Mouse (Mus musculus) hindbrain, embryonic 10.5 days (tissue): ENCODE measurements around the gene Ifng. TPM values are rescaled to one million over a fixed set of nuclear protein-coding genes. Genes with fewer than 3 reads are reported as not detected.

Experiments
- DNase-seq: peaks from one replicate; pipeline ENCODE4 v3.0.0-alpha.2; 2017; ENCODE audit warnings: low spot score
- H3K27ac ChIP-seq: fragments of 300-500 bp; sonication (generic); 2 replicates; pipeline ENCODE4 v1.5.1; 2016; ENCODE audit warnings: mild to moderate bottlenecking, moderate library complexity
- H3K27me3 ChIP-seq: fragments of 300-500 bp; sonication (generic); 2 replicates; pipeline ENCODE4 v1.6.1; 2016; ENCODE audit warnings: mild to moderate bottlenecking; ENCODE audit not compliant: poor library complexity, insufficient read depth, severe bottlenecking
- H3K36me3 ChIP-seq: fragments of 300-500 bp; sonication (generic); 2 replicates; pipeline ENCODE4 v1.6.1; 2016; ENCODE audit warnings: mild to moderate bottlenecking, moderate library complexity
- H3K4me1 ChIP-seq: fragments of 300-500 bp; sonication (generic); replicated peaks from 2 replicates; pipeline ENCODE4 v1.6.1; 2016; ENCODE audit warnings: mild to moderate bottlenecking
- H3K4me3 ChIP-seq: fragments of 300-500 bp; sonication (generic); 2 replicates; pipeline ENCODE4 v1.5.1; 2016; ENCODE audit warnings: mild to moderate bottlenecking, moderate library complexity
- H3K9me3 ChIP-seq: fragments of 300-500 bp; sonication (generic); 2 replicates; pipeline ENCODE4 v1.6.1; 2016; ENCODE audit warnings: mild to moderate bottlenecking, moderate library complexity
- WGBS: fragments of 180-500 bp; shearing (Covaris S2); methylation state at CpG from one replicate; pipeline ENCODE4 v1.1.7; 2016; 5-methylcytosine and 5-hydroxymethylcytosine counted together
- polyA plus RNA-seq: library from polyadenylated mRNA; unstranded; fragments of >200 nt; fragmentation: Nextera tagmentation; extraction: Ambion mirVana; gene quantifications from 2 replicates; pipeline ENCODE4 v1.2.1, GENCODE M21; 2016

Ifng gene
- polyA plus RNA-seq: not detected in 2 replicates

- H3K4me1 ChIP-seq: no peaks in the 10 kb centered on the region
- 90% methylated on average over 11 of the region's 11 CpGs for WGBS
- no peaks in the 10 kb centered on the region for H3K27me3 ChIP-seq
- H3K9me3 ChIP-seq: no peaks in the 10 kb centered on the region
- no peak within 1 kb of the TSS for H3K4me3 ChIP-seq
- no peaks in the 10 kb centered on the region for H3K36me3 ChIP-seq
- DNase-seq: no peak
- H3K27ac ChIP-seq: no peak within 1 kb of the TSS
These were observed at the start of gene Ifng for GRCm38 (mm10) chr10:118440742-118441240. Gene Ifng (plus strand): TSS chr10:118441046.

- no peaks in the 10 kb centered on the region for H3K9me3 ChIP-seq
- 88% methylated on average over 16 of the region's 16 CpGs for WGBS
- H3K27me3 ChIP-seq: no peaks in the 10 kb centered on the region
- no peak for DNase-seq
- H3K27ac ChIP-seq: no peak overlapping the region
- H3K4me3 ChIP-seq: no peak overlapping the region
- H3K4me1 ChIP-seq: no peaks in the 10 kb centered on the region
- no peaks in the 10 kb centered on the region for H3K36me3 ChIP-seq
These were observed 40.9 kb upstream of the Ifng start for GRCm38 (mm10) chr10:118399917-118400316.

GRCm38 (mm10) chr10:118406463-118407221 is 34.2 kb upstream of the Ifng start:
- no peaks in the 10 kb centered on the region for H3K36me3 ChIP-seq
- peaks cover 4% of the 10 kb centered on the region; the same call in 1 of the 2 replicates for H3K4me1 ChIP-seq
- no peak overlapping the region for H3K27ac ChIP-seq
- H3K4me3 ChIP-seq: no peak overlapping the region
- no peaks in the 10 kb centered on the region for H3K27me3 ChIP-seq
- H3K9me3 ChIP-seq: no peaks in the 10 kb centered on the region
- WGBS: 86% methylated on average over 5 of the region's 5 CpGs
- DNase-seq: no peak

DNA sequence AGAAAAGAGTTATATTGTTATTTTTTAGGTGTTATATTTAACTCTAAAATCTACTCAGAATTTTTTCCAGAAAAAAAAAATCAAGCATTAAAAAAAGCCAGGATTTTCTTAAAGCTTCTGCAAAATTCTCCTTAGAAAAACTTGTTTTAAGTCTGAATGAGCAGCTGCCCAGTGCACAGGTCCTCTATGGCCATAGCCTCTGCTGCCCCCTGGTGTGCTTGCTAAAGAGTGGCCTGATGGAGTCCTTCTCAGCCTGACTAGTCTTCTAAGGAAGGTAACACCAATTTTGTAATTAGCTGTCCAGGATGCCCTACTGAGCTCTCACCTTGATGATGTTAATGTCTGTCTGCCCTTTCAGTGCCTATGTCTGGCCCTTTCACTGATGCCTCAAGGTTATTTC is 29.5 kb upstream of the Ifng start:
- no peak for DNase-seq
- H3K4me1 ChIP-seq: peaks cover 4% of the 10 kb centered on the region; the same call in 1 of the 2 replicates
- no peak overlapping the region for H3K27ac ChIP-seq
- H3K27me3 ChIP-seq: no peaks in the 10 kb centered on the region
- H3K9me3 ChIP-seq: no peaks in the 10 kb centered on the region
- no peak overlapping the region for H3K4me3 ChIP-seq
- no peaks in the 10 kb centered on the region for H3K36me3 ChIP-seq

DNA sequence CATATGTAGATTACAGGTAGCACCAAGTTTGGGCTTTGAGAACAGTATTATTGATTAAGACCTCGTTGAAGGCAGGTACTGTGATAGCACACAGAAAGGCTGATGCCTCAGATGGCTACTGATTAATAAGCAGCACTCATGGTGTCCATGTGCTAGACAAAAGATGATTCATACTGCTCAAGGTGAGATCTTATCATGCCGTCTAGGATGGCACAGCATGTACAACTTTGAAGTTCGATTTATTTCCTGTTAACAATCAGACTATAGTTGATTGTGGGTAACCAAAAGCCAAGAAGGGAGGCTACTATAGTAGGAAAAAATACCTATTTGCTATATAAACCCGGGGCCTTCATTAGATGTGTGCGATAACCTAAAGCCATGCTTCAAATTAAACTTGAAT is 28.1 kb upstream of the Ifng start:
- H3K36me3 ChIP-seq: no peaks in the 10 kb centered on the region
- H3K9me3 ChIP-seq: no peaks in the 10 kb centered on the region
- WGBS: 87% methylated on average over 5 of the region's 5 CpGs
- H3K27ac ChIP-seq: no peak overlapping the region
- H3K4me3 ChIP-seq: no peak overlapping the region
- H3K4me1 ChIP-seq: peaks cover 4% of the 10 kb centered on the region; the same call in 1 of the 2 replicates
- no peaks in the 10 kb centered on the region for H3K27me3 ChIP-seq
- no peak for DNase-seq

- Histone ChIP-seq H3K36me3 (no peaks in the 10 kb centered on the region), H3K4me3 (no peak overlapping the region), H3K4me1 (no peaks in the 10 kb centered on the region), H3K9me3 (no peaks in the 10 kb centered on the region), H3K27me3 (no peaks in the 10 kb centered on the region), H3K27ac (no peak overlapping the region)
- no peak for DNase-seq
- WGBS: 84% methylated on average over 7 of the region's 7 CpGs
These were observed 21.8 kb upstream of the Ifng start for GRCm38 (mm10) chr10:118419000-118419425.

DNA sequence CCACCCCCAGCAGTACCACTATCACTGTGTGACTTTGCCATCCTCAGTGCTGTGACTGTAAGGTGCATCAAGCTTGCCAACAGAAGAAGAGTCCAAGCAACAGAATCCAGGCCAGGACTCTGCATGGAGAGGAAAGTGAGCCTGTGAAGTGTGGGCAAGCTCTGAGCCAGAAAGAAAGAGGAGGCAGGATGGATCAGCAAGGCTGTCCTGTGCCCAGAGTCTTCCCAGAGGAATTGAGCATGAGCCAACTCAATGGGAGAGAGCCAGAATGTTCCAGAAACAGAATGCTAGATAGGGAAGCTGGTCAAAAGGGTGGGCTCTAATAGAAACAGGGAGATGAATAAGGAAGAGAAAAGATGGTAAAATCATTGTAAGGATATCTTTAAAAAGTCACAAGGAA is 19.9 kb upstream of the Ifng start:
- no peaks in the 10 kb centered on the region for H3K4me1 ChIP-seq
- H3K9me3 ChIP-seq: no peaks in the 10 kb centered on the region
- no peak overlapping the region for H3K4me3 ChIP-seq
- no peaks in the 10 kb centered on the region for H3K36me3 ChIP-seq
- no peak for DNase-seq
- no peak overlapping the region for H3K27ac ChIP-seq
- no peaks in the 10 kb centered on the region for H3K27me3 ChIP-seq

- Histone ChIP-seq H3K36me3 (no peaks in the 10 kb centered on the region), H3K4me1 (no peaks in the 10 kb centered on the region), H3K27me3 (no peaks in the 10 kb centered on the region), H3K27ac (no peak overlapping the region), H3K9me3 (0 out of 2 replicates have a peak, but pooled peaks cover 2% of the 10 kb centered on the region), H3K4me3 (no peak overlapping the region)
- WGBS: 94% methylated on average over 6 of the region's 6 CpGs
- DNase-seq: no peak
These were observed 5.3 kb upstream of the Ifng start for GRCm38 (mm10) chr10:118435501-118435900.

DNA sequence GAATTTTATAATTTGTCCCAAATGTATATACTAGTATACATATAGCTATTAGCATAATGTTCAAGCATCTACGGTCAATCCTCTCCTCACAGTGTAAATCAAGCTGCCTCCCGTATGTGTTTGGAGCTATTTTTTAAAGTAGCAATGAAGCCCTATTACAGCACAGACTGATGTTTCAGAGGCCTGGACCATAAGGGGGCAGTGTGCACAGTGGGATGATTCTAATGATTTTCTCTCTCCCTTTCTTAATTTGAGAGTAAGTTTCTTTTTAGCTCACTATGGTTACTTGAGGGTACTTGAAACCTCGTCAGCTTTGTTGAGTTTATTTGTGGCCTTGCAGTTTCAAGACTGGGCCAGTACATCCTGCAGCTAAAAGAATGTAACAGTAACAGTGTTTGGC is 1.1 kb downstream of the Ifng start:
- H3K27ac ChIP-seq: no peak overlapping the region
- H3K4me3 ChIP-seq: no peak overlapping the region
- no peaks in the 10 kb centered on the region for H3K9me3 ChIP-seq
- H3K4me1 ChIP-seq: no peaks in the 10 kb centered on the region
- 81% methylated on average over 3 of the region's 3 CpGs for WGBS
- H3K27me3 ChIP-seq: no peaks in the 10 kb centered on the region
- no peak for DNase-seq
- H3K36me3 ChIP-seq: no peaks in the 10 kb centered on the region

GRCm38 (mm10) chr10:118442999-118443398 is 2.2 kb downstream of the Ifng start:
- no peak overlapping the region for H3K27ac ChIP-seq
- no peak overlapping the region for H3K4me3 ChIP-seq
- DNase-seq: no peak
- WGBS: 90% methylated on average over 6 of the region's 6 CpGs
- no peaks in the 10 kb centered on the region for H3K36me3 ChIP-seq
- no peaks in the 10 kb centered on the region for H3K27me3 ChIP-seq
- no peaks in the 10 kb centered on the region for H3K9me3 ChIP-seq
- H3K4me1 ChIP-seq: no peaks in the 10 kb centered on the region

DNA sequence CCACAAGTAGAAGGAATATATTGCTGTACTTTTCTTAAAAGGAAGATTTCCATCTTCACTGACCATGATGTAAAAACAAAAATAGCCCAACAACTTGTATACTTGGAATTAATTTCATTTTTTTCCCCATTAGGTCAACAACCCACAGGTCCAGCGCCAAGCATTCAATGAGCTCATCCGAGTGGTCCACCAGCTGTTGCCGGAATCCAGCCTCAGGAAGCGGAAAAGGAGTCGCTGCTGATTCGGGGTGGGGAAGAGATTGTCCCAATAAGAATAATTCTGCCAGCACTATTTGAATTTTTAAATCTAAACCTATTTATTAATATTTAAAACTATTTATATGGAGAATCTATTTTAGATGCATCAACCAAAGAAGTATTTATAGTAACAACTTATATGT is 4.2 kb downstream of the Ifng start:
- Histone ChIP-seq H3K4me1 (no peaks in the 10 kb centered on the region), H3K36me3 (no peaks in the 10 kb centered on the region), H3K4me3 (no peak overlapping the region), H3K27me3 (no peaks in the 10 kb centered on the region), H3K9me3 (no peaks in the 10 kb centered on the region), H3K27ac (no peak overlapping the region)
- WGBS: 92% methylated on average over 6 of the region's 6 CpGs
- DNase-seq: no peak

DNA sequence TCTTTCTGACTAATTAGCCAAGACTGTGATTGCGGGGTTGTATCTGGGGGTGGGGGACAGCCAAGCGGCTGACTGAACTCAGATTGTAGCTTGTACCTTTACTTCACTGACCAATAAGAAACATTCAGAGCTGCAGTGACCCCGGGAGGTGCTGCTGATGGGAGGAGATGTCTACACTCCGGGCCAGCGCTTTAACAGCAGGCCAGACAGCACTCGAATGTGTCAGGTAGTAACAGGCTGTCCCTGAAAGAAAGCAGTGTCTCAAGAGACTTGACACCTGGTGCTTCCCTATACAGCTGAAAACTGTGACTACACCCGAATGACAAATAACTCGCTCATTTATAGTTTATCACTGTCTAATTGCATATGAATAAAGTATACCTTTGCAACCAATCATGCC is 4.7 kb downstream of the Ifng start:
- Histone ChIP-seq H3K4me1 (no peaks in the 10 kb centered on the region), H3K9me3 (no peaks in the 10 kb centered on the region), H3K36me3 (no peaks in the 10 kb centered on the region), H3K27me3 (no peaks in the 10 kb centered on the region), H3K27ac (no peak overlapping the region), H3K4me3 (no peak overlapping the region)
- no peak for DNase-seq
- 86% methylated on average over 8 of the region's 8 CpGs for WGBS

- Histone ChIP-seq H3K9me3 (no peaks in the 10 kb centered on the region), H3K27ac (no peak overlapping the region), H3K4me3 (no peak overlapping the region), H3K36me3 (no peaks in the 10 kb centered on the region), H3K27me3 (no peaks in the 10 kb centered on the region), H3K4me1 (no peaks in the 10 kb centered on the region)
- DNase-seq: no peak
- 92% methylated on average over 14 of the region's 14 CpGs for WGBS
These were observed 5.1 kb downstream of the Ifng start for GRCm38 (mm10) chr10:118445978-118446377.
